Mouse (Mus musculus) CH12.LX (cell line): ENCODE measurements around the gene Slc12a7. TPM values are rescaled to one million over a fixed set of nuclear protein-coding genes. Genes with fewer than 3 reads are reported as not detected.

Source experiments
- DNase-seq: peaks from one replicate; pipeline ENCODE4 v3.0.0-alpha.2; 2013; ENCODE audit errors: extremely low read depth
- H3K27ac ChIP-seq: 2 replicates; pipeline ENCODE4 v1.5.1; 2012; ENCODE audit warnings: low read depth, mild to moderate bottlenecking, control low read depth, moderate library complexity; ENCODE audit not compliant: insufficient read depth
- H3K27me3 ChIP-seq: replicated peaks from 2 replicates; pipeline ENCODE3; 2012; ENCODE audit warnings: inconsistent platforms
- H3K36me3 ChIP-seq, 2 experiments: replicated peaks in 1 of 2; 2 replicates each; pipeline versions ENCODE3 to v1.6.1; 2012; ENCODE audit warnings: inconsistent platforms in 1 of 2, low read length in 1 of 2, mild to moderate bottlenecking in 1 of 2, mixed read lengths in 1 of 2, moderate library complexity in 1 of 2; ENCODE audit not compliant: control insufficient read depth in 1 of 2, insufficient read depth in 1 of 2
- H3K4me1 ChIP-seq, 2 experiments: 2 replicates each; pipeline ENCODE4 v1.6.1; 2012; ENCODE audit warnings: inconsistent platforms in 1 of 2, moderate library complexity in 1 of 2; ENCODE audit not compliant: insufficient read depth in 2 of 2, control insufficient read depth in 1 of 2
- H3K4me2 ChIP-seq: 2 replicates; pipeline ENCODE4 v1.6.1; 2012; ENCODE audit warnings: low read depth, mild to moderate bottlenecking, control low read depth; ENCODE audit not compliant: poor library complexity, insufficient read depth, severe bottlenecking
- H3K4me3 ChIP-seq, 3 experiments: fragments of 150-350 bp in 1 of 3; sonication (generic) in 1 of 3; replicated peaks in 1 of 3; 2 replicates each; pipeline versions ENCODE3 to v1.5.1; 2011 to 2012; ENCODE audit warnings: low read depth in 2 of 3, low read length in 2 of 3, mild to moderate bottlenecking in 2 of 3, moderate library complexity in 2 of 3, control low read depth in 1 of 3, improper control_type of control experiment in 1 of 3, inconsistent platforms in 1 of 3, mixed read lengths in 1 of 3; ENCODE audit not compliant: poor library complexity in 1 of 3
- H3K79me2 ChIP-seq: replicated peaks from 2 replicates; pipeline ENCODE4 v1.6.1; 2012; ENCODE audit warnings: mild to moderate bottlenecking, moderate library complexity; ENCODE audit not compliant: control insufficient read depth, poor library complexity, insufficient read depth, severe bottlenecking; ENCODE audit errors: extremely low read depth
- H3K9ac ChIP-seq: 2 replicates; pipeline ENCODE4 v1.6.1; 2012; ENCODE audit warnings: low read depth, mild to moderate bottlenecking, control low read depth, moderate library complexity; ENCODE audit not compliant: insufficient read depth
- H3K9me3 ChIP-seq: replicated peaks from 2 replicates; pipeline ENCODE3; 2012; ENCODE audit warnings: low read length, inconsistent platforms, mixed read lengths
- CHD1 ChIP-seq: IDR thresholded peaks from 2 replicates; pipeline ENCODE4 v1.6.1; 2012; ENCODE audit warnings: low read depth, low read length, improper control_type of control experiment, inconsistent platforms
- CHD2 ChIP-seq: IDR thresholded peaks from 2 replicates; pipeline ENCODE4 v1.6.1; 2011; ENCODE audit warnings: low read length, improper control_type of control experiment
- CTCF ChIP-seq, 2 experiments: IDR thresholded peaks in 1 of 2; conservative IDR thresholded peaks in 1 of 2; 2 replicates each; pipeline ENCODE4 v1.5.1; 2011 to 2012; ENCODE audit warnings: low read depth in 2 of 2, low read length in 2 of 2, improper control_type of control experiment in 1 of 2, inconsistent platforms in 1 of 2, mild to moderate bottlenecking in 1 of 2, moderate library complexity in 1 of 2
- E2F4 ChIP-seq: IDR thresholded peaks from 2 replicates; pipeline ENCODE4 v1.6.1; 2011; ENCODE audit warnings: low read depth, low read length, improper control_type of control experiment; ENCODE audit not compliant: insufficient replicate concordance
- EP300 ChIP-seq: IDR thresholded peaks from 2 replicates; pipeline ENCODE4 v1.6.1; 2011; ENCODE audit warnings: low read length, improper control_type of control experiment
- ETS1 ChIP-seq: conservative IDR thresholded peaks from 2 replicates; pipeline ENCODE4 v1.6.1; 2012; ENCODE audit warnings: low read depth, mild to moderate bottlenecking, inconsistent platforms, low read length, improper control_type of control experiment, moderate library complexity
- HCFC1 ChIP-seq: IDR thresholded peaks from 2 replicates; pipeline ENCODE4 v1.6.1; 2012; ENCODE audit warnings: low read depth, mild to moderate bottlenecking, inconsistent platforms, low read length, improper control_type of control experiment
- JUND ChIP-seq: conservative IDR thresholded peaks from 2 replicates; pipeline ENCODE4 v1.6.1; 2011; ENCODE audit warnings: low read depth, low read length, improper control_type of control experiment
- MAFK ChIP-seq: IDR thresholded peaks from 2 replicates; pipeline ENCODE4 v1.6.1; 2011; ENCODE audit warnings: low read length, improper control_type of control experiment; ENCODE audit not compliant: insufficient replicate concordance
- MXI1 ChIP-seq: IDR thresholded peaks from 2 replicates; pipeline ENCODE4 v1.6.1; 2011; ENCODE audit warnings: mild to moderate bottlenecking, low read depth, low read length, improper control_type of control experiment
- MYC ChIP-seq: IDR thresholded peaks from 2 replicates; pipeline ENCODE4 v1.6.1; 2011; ENCODE audit warnings: low read depth, mild to moderate bottlenecking, improper control_type of control experiment, low read length
- PAX5 ChIP-seq: IDR thresholded peaks from 2 replicates; pipeline ENCODE4 v1.6.1; 2012; ENCODE audit warnings: low read length, inconsistent platforms, mixed read lengths
- POLR2A ChIP-seq: IDR thresholded peaks from 2 replicates; pipeline ENCODE4 v1.6.1; 2011; ENCODE audit warnings: low read depth, mild to moderate bottlenecking, improper control_type of control experiment, low read length
- POLR2AphosphoS2 ChIP-seq: IDR thresholded peaks from 2 replicates; pipeline ENCODE4 v1.6.1; 2011; ENCODE audit warnings: low read depth, low read length, improper control_type of control experiment
- RAD21 ChIP-seq: IDR thresholded peaks from 2 replicates; pipeline ENCODE4 v1.6.1; 2011; ENCODE audit warnings: low read depth, mild to moderate bottlenecking, low read length, improper control_type of control experiment, moderate library complexity
- RCOR1 ChIP-seq: conservative IDR thresholded peaks from 2 replicates; pipeline ENCODE4 v1.6.1; 2012; ENCODE audit warnings: low read depth, mild to moderate bottlenecking, inconsistent platforms, low read length, improper control_type of control experiment
- SIN3A ChIP-seq: IDR thresholded peaks from 2 replicates; pipeline ENCODE4 v1.6.1; 2012; ENCODE audit warnings: low read length, improper control_type of control experiment, inconsistent platforms
- SMC3 ChIP-seq: IDR thresholded peaks from 2 replicates; pipeline ENCODE4 v1.6.1; 2011; ENCODE audit warnings: low read depth, low read length, improper control_type of control experiment
- TBP ChIP-seq: conservative IDR thresholded peaks from 2 replicates; pipeline ENCODE4 v1.6.1; 2011; ENCODE audit warnings: low read depth, low read length, improper control_type of control experiment
- TCF12 ChIP-seq: IDR thresholded peaks from 2 replicates; pipeline ENCODE4 v1.6.1; 2014; ENCODE audit warnings: low read depth, mild to moderate bottlenecking, inconsistent platforms, low read length, improper control_type of control experiment
- UBTF ChIP-seq: IDR thresholded peaks from 2 replicates; pipeline ENCODE4 v1.6.1; 2012; ENCODE audit warnings: low read depth, mild to moderate bottlenecking, inconsistent platforms, low read length, improper control_type of control experiment, moderate library complexity
- USF1 ChIP-seq: IDR thresholded peaks from 2 replicates; pipeline ENCODE4 v1.6.1; 2014; ENCODE audit warnings: low read depth, mild to moderate bottlenecking, inconsistent platforms, low read length, improper control_type of control experiment
- ZC3H11A ChIP-seq: IDR thresholded peaks from 2 replicates; pipeline ENCODE4 v1.6.1; 2012; ENCODE audit warnings: low read depth, mild to moderate bottlenecking, inconsistent platforms, low read length, improper control_type of control experiment
- ZKSCAN1 ChIP-seq: IDR thresholded peaks from 2 replicates; pipeline ENCODE4 v1.6.1; 2012; ENCODE audit warnings: low read depth, inconsistent platforms, low read length, improper control_type of control experiment, borderline replicate concordance
- ZMIZ1 ChIP-seq: IDR thresholded peaks from 2 replicates; pipeline ENCODE4 v1.6.1; 2012; ENCODE audit warnings: low read depth, mild to moderate bottlenecking, inconsistent platforms, low read length, improper control_type of control experiment
- ZNF384 ChIP-seq: IDR thresholded peaks from 2 replicates; pipeline ENCODE4 v1.6.1; 2012; ENCODE audit warnings: low read depth, low read length, improper control_type of control experiment, inconsistent platforms
- dilution Hi-C: fragments of 300-500 bp; cut with MboI; formaldehyde crosslinking; loops from 2 replicates; pipeline ENCODE4 v1.14.3; 2020; ENCODE audit warnings: low sequenced_read_pairs; ENCODE audit not compliant: extremely low pct_unique_long_range_greater_than_20kb, extremely low pct_ligation_motif_present
- in situ Hi-C: fragments of 300-500 bp; cut with MboI; formaldehyde crosslinking; loops from 3 replicates; pipeline ENCODE4 v1.14.3; 2019; ENCODE audit warnings: low sequenced_read_pairs, low pct_ligation_motif_present, low pct_unique_long_range_greater_than_20kb, mixed read lengths
- polyA plus RNA-seq: library from polyadenylated mRNA; unstranded; fragments of >175 nt; gene quantifications from 2 replicates; pipeline ENCODE4 v1.2.1, GENCODE M21; 2012; ENCODE audit warnings: low read depth; ENCODE audit not compliant: insufficient read length
- total RNA-seq, 2 experiments: library from RNA; depleted of rRNA; stranded (reverse); fragments of 300-350 nt in 1 of 2; fragments of >200 nt in 1 of 2; gene quantifications; 2 replicates each; pipeline ENCODE4 v1.2.3; 2012 to 2014

Slc12a7 gene
- total and polyA plus RNA-seq, 3 experiments = 1.0 to 5.8 (median 2.5) TPM

DNA sequence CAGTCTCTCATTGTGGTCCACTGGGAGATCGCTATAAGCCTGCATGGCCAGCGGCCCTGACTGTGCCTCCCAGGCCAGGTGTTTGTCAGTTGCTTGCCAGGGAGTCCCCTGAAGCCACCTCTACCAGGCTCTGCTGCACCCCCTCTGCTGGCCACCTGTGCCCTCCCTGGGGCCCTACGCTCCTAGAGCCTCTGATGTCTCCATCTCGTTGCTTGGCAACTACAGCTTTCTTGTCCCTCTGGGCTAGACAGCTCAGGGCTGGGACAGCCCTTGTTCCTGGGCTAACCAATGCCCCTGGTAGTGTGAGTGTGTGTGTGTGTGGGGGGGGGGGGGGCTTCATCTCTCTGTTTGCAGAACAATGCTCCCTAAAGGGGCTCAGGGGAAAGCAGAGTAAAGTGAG lies 10.1 kb downstream of the Slc12a7 start:
- Histone ChIP-seq H3K27ac (no peak overlapping the region), H3K36me3 (no peaks in the 10 kb centered on the region), H3K9ac (no peak overlapping the region), H3K9me3 (peaks cover 4% of the 10 kb centered on the region), H3K79me2 (no peaks in the 10 kb centered on the region), H3K4me1 (peaks cover 0 to 33% of the 10 kb centered on the region in 2 experiments; a peak in 2 of 4 replicates), H3K4me2 (no peak overlapping the region), H3K4me3 (no peak overlapping the region), H3K27me3 (no peaks in the 10 kb centered on the region)
- in situ Hi-C loops = no loop called here
- DNase-seq = no peak
- dilution Hi-C loops = no loop called here
- TF ChIP-seq RAD21 (no peak), SIN3A (no peak), ETS1 (no peak), TBP (no peak), JUND (no peak), HCFC1 (no peak), POLR2A (no peak), MYC (no peak), RCOR1 (no peak), MXI1 (no peak), POLR2AphosphoS2 (no peak), USF1 (no peak), PAX5 (no peak), MAFK (no peak), ZNF384 (no peak), E2F4 (no peak), CHD2 (no peak)

GRCm38 (mm10) chr13:73743662-73744061 lies 10.8 kb downstream of the Slc12a7 start:
- Histone ChIP-seq H3K4me1 (peaks cover 0 to 39% of the 10 kb centered on the region in 2 experiments; a peak in 2 of 4 replicates), H3K79me2 (no peaks in the 10 kb centered on the region), H3K9ac (no peak overlapping the region), H3K36me3 (no peaks in the 10 kb centered on the region), H3K27me3 (no peaks in the 10 kb centered on the region), H3K4me2 (no peak overlapping the region), H3K4me3 (no peak overlapping the region), H3K9me3 (peaks cover 4% of the 10 kb centered on the region), H3K27ac (no peak overlapping the region)
- dilution Hi-C loops (no loop called here), in situ Hi-C loops (no loop called here)
- TF ChIP-seq TCF12 (no peak), TBP (no peak), ZKSCAN1 (no peak), RCOR1 (no peak), JUND (no peak), CTCF (conservative IDR thresholded peaks at IDR 0.05 in 1 of 2, IDR thresholded peaks at IDR 0.05 in 1 of 2; ENCODE audit: low read depth in 2 of 2, low read length in 2 of 2) (no peak), ZC3H11A (no peak), HCFC1 (no peak), UBTF (no peak), ZMIZ1 (no peak), ZNF384 (no peak), CHD1 (no peak), EP300 (no peak), MXI1 (no peak), SMC3 (no peak), MAFK (no peak), CHD2 (no peak), RAD21 (no peak), MYC (no peak)
- DNase-seq = no peak
